Mouse (Mus musculus): ENCODE measurements around the gene Acbd5. TPM values are rescaled to one million over a fixed set of nuclear protein-coding genes. Genes with fewer than 3 reads are reported as not detected.
"Not testable (repeated sequence)": the region's sequence is repeated elsewhere in the genome, so short reads cannot be mapped to it uniquely, and the experiment has no call there.

Gene Acbd5
- polyA plus RNA-seq, 1 experiment from 2014 or later: 80.6 TPM

DNA sequence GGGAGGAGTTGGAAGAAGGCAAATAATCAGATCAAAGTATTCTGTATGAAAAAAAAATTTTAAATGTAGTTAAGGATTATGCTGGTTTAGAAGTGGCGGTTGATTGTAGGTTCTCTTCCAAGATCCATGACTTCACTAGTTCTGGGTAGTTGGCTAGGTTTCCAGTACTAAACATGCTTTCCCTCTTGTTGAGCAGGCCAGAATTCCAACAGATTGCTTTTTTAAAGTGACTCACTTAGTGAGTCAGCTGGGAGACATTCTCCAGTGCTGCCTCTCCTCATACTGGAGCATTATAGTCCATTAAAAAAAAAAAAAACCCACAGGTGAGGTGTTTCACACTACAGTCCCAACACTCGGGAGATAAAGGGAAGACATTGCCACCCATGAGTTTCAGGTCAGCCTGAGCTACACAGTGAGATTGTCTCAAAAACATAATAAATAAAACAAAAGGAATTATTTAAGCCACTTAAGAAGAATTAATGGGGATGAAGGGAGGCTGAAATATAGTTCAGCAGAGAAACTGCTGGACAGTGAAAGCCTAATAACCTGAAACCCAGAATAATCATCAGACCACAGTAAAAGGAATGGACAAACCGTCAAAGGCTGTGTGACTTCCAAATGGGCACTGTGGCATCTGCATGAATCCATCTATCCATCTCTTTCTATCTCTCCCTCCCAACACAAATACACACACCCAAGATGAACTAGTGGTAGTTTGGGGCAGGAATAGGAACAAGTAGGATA, 33.1 kb upstream of the Acbd5 start:
- Histone ChIP-seq H3K4me2 (ENCODE audit: low read length) (no peak overlapping the region), H3K27me3 (ENCODE audit: control insufficient read depth, insufficient read depth, low read depth, low read length) (no peaks in the 10 kb centered on the region), H3K9ac (ENCODE audit: low read depth, low read length) (no peak overlapping the region), H3K27ac (ENCODE audit: low read length) (no peak overlapping the region), H3K4me1 (ENCODE audit: control insufficient read depth, insufficient read depth, low read length) (peaks cover 20% of the 10 kb centered on the region), H3K36me3 (ENCODE audit: control insufficient read depth, insufficient read depth, low read length) (0 out of 2 replicates have a peak, but pooled peaks cover under 1% of the 10 kb centered on the region), H3K4me3 (ENCODE audit: low read depth, low read length) (no peak overlapping the region), H3K9me3 (replicated peaks; ENCODE audit: control insufficient read depth, low read length, poor library complexity, severe bottlenecking) (no peaks in the 10 kb centered on the region)
- no peak for ATAC-seq
- WGBS: 93% methylated on average over 3 of the region's 3 CpGs

DNA sequence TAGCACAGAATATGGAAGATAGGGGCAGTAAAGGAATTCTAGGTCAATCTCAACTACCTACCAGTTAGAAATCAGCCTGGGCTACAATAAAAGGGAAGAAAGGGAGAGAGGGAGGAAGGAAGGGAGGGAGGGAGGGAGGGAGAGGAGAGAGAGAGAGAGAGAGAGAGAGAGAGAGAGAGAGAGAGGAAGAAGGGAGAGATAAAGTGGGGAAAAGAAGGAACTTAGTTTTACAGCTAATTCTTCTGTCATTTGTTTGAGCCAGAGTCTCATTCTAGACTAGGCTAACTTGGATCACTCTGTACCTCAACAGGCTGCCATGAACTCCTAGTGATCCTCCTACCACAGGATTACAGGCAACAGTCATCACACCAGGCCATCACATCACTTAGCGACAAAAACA, 32.5 kb upstream of the Acbd5 start:
- WGBS: 100% methylated on average over 1 of the region's 1 CpGs
- no peaks in the 10 kb centered on the region for H3K27me3 ChIP-seq (ENCODE audit: control insufficient read depth, insufficient read depth, low read depth, low read length)
- H3K4me2 ChIP-seq (ENCODE audit: low read length): no peak overlapping the region
- no peak overlapping the region for H3K4me3 ChIP-seq (ENCODE audit: low read depth, low read length)
- no peak overlapping the region for H3K27ac ChIP-seq (ENCODE audit: low read length)
- no peaks in the 10 kb centered on the region for H3K36me3 ChIP-seq (ENCODE audit: control insufficient read depth, insufficient read depth, low read length)
- no peak for ATAC-seq
- H3K9ac ChIP-seq (ENCODE audit: low read depth, low read length): no peak overlapping the region
- H3K4me1 ChIP-seq (ENCODE audit: control insufficient read depth, insufficient read depth, low read length): peaks cover 20% of the 10 kb centered on the region
- no peaks in the 10 kb centered on the region for H3K9me3 ChIP-seq (replicated peaks; ENCODE audit: control insufficient read depth, low read length, poor library complexity, severe bottlenecking)

DNA sequence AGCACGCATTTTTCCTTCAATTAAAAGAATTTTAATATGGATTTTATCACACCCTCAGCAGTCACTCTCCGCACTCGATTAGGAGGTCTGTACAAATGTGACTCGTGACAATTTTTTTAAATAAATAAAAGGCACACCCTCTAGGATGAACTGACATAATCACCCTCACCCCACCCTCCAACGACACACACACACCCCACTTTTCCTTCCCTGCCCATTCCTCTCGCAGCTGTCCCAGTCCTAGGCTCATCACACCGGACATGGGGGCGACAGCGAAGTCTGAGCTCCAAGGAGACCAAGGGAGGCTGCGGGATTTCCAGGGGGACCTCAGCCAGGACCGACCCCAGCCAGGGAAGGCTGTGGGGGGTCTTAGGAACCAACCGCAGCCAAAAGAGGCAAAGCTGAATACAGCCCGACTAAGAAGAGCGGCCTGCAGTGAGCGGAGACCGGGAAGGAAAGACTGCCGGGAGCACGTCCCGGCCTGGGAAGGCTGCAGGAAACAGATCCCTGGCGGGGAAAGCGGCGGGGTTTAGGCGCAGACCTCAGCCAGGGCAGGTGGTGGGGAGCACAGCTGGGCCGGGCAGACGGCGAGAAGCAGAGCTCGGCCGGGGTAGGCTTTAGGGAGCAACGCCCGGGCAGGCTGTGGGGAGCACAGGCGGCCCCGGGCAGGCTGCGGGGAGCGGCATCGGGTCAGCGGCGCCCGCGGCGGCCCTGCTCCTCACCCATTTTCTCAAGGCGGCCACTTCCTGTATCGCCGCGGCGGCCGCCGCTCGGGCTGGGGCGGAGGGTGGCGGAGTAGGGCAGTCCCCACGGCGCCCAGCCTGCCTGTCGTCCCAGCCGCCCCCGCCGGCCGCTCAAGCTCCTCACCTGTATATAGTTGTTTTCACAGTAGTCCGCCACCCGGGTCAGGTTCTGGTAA, 28.6 kb upstream of the Acbd5 start:
- peak overlapping the region; percentile 99 for H3K9ac ChIP-seq (ENCODE audit: low read depth, low read length)
- H3K27me3 ChIP-seq (ENCODE audit: control insufficient read depth, insufficient read depth, low read depth, low read length): no peaks in the 10 kb centered on the region
- no peaks in the 10 kb centered on the region for H3K9me3 ChIP-seq (replicated peaks; ENCODE audit: control insufficient read depth, low read length, poor library complexity, severe bottlenecking)
- WGBS: under 1% methylated on average over 42 of the region's 59 CpGs
- peaks cover 20% of the 10 kb centered on the region for H3K4me1 ChIP-seq (ENCODE audit: control insufficient read depth, insufficient read depth, low read length)
- peak; percentile 91 for ATAC-seq
- H3K4me3 ChIP-seq (ENCODE audit: low read depth, low read length): peak overlapping the region; percentile 98
- peak overlapping the region; percentile 68 for H3K4me2 ChIP-seq (ENCODE audit: low read length)
- H3K36me3 ChIP-seq (ENCODE audit: control insufficient read depth, insufficient read depth, low read length): no peaks in the 10 kb centered on the region
- peak overlapping the region; percentile 96 for H3K27ac ChIP-seq (ENCODE audit: low read length)

DNA sequence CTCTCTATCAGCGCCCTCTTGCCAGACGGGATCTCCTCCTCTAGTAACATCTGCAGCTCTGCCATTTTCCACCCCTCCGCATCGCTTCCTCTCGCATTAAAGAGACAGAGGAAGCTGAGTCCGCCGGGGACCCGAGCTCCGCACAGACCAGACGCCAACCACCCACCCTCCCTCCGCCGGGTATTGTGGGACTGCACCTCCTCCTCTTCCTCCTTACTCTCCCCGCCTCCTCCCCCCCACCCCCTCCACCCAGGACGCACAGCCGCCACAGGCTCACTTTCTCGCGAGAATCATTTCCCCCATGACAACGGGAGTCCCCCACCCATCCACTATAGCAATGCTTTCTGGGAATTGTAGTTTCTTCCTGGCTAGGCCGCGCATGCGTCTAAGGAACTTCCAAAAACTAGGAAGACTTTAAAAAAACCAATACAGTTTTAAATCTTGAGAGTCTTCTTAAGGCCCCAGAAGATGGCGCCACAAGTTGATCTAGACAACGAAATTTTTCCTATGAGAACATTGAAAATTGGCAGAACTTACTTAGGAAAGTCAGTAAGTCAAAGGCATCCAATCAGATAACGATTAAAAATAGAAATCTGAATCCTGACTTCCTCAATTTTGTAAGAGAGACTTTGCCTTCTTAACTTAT, 27.8 kb upstream of the Acbd5 start, which contains the start of gene Abi1:
Abi1 (minus strand) TSS at position 241 of the 646 bp plus-strand sequence.
- no peaks in the 10 kb centered on the region for H3K27me3 ChIP-seq (ENCODE audit: control insufficient read depth, insufficient read depth, low read depth, low read length)
- no peaks in the 10 kb centered on the region for H3K36me3 ChIP-seq (ENCODE audit: control insufficient read depth, insufficient read depth, low read length)
- peak within 1 kb of the TSS; percentile 98 for H3K4me3 ChIP-seq (ENCODE audit: low read depth, low read length)
- H3K9ac ChIP-seq (ENCODE audit: low read depth, low read length): peak within 1 kb of the TSS; percentile 99
- peaks cover 20% of the 10 kb centered on the region for H3K4me1 ChIP-seq (ENCODE audit: control insufficient read depth, insufficient read depth, low read length)
- H3K9me3 ChIP-seq (replicated peaks; ENCODE audit: control insufficient read depth, low read length, poor library complexity, severe bottlenecking): no peaks in the 10 kb centered on the region
- H3K4me2 ChIP-seq (ENCODE audit: low read length): peak within 1 kb of the TSS; percentile 68
- WGBS: 3% methylated on average over 23 of the region's 24 CpGs
- H3K27ac ChIP-seq (ENCODE audit: low read length): peak within 1 kb of the TSS; percentile 96
- ATAC-seq: peak; percentile 97

DNA sequence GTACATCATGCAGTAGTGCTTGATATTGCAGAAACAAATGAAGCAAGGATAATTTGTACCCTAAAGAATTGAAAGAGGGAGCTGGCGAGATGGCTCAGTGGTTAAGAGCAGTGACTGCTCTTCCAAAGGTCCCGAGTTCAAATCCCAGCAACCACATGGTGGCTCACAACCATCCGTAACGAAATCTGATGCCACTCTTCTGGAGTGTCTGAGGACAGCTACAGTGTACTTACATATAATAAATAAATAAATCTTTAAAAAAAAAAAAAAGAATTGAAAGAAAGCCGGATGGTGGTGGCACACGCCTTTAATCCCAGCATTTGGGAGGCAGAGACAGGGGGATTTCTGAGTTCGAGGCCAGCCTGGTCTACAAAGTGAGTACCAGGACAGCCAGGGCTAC, 27.3 kb upstream of the Acbd5 start:
- not testable (repeated sequence) for H3K27me3 ChIP-seq (ENCODE audit: control insufficient read depth, insufficient read depth, low read depth, low read length)
- WGBS: 89% methylated on average over 7 of the region's 7 CpGs
- peak; percentile 2; the same call in 1 of the 2 replicates for ATAC-seq

DNA sequence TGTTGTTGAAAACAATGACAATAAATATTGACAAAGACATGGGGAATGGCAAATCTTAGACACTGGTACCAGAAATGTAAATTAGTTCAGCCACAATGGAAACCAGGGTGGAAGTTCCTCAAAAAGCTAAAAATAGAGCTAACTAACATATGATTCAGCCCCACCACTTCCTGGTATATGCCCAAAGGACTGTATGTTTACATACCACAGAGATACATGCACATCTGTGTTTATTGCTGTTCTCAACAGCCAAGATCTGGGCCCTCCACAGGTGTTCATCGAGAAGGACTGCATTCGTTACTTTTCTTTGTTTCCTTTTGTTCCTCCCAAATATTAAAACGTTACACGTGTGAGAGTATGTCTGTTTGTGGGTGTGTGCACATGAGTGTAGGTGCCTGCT, 26.5 kb upstream of the Acbd5 start:
- Histone ChIP-seq H3K4me2 (ENCODE audit: low read length) (no peak overlapping the region), H3K36me3 (ENCODE audit: control insufficient read depth, insufficient read depth, low read length) (no peaks in the 10 kb centered on the region), H3K4me3 (ENCODE audit: low read depth, low read length) (no peak overlapping the region), H3K9ac (ENCODE audit: low read depth, low read length) (no peak overlapping the region), H3K27me3 (ENCODE audit: control insufficient read depth, insufficient read depth, low read depth, low read length) (no peaks in the 10 kb centered on the region), H3K9me3 (replicated peaks; ENCODE audit: control insufficient read depth, low read length, poor library complexity, severe bottlenecking) (no peaks in the 10 kb centered on the region), H3K27ac (ENCODE audit: low read length) (no peak overlapping the region), H3K4me1 (ENCODE audit: control insufficient read depth, insufficient read depth, low read length) (peaks cover 20% of the 10 kb centered on the region)
- ATAC-seq: no peak
- WGBS: 84% methylated on average over 4 of the region's 4 CpGs

More for the DNA sequence above, 27.3 kb upstream of the Acbd5 start:
- not testable (repeated sequence) for H3K27ac ChIP-seq (ENCODE audit: low read length); H3K4me3 ChIP-seq (ENCODE audit: low read depth, low read length); H3K36me3 ChIP-seq (ENCODE audit: control insufficient read depth, insufficient read depth, low read length); H3K9ac ChIP-seq (ENCODE audit: low read depth, low read length); H3K9me3 ChIP-seq (replicated peaks; ENCODE audit: control insufficient read depth, low read length, poor library complexity, severe bottlenecking); H3K4me2 ChIP-seq (ENCODE audit: low read length)
- H3K4me1 ChIP-seq (ENCODE audit: control insufficient read depth, insufficient read depth, low read length): peaks cover 20% of the 10 kb centered on the region

DNA sequence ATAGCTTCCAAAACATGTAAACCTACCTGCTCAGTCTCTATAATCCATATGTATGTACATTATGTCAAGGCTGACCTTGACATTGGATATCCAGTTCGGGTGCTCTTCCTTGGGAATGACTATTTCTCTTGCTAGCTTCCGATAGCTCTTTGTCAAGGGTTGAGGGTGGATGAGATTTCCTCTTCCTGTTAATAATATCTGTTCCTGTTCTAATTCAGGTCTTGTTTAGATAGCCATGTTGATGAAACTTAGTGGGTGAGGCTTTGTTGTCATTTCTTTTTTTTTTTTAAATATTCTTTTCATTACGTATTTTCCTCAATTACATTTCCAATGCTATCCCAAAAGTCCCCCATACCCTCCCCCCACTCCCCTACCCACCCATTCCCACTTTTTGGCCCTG, 25.8 kb upstream of the Acbd5 start:
- Histone ChIP-seq H3K9me3 (replicated peaks; ENCODE audit: control insufficient read depth, low read length, poor library complexity, severe bottlenecking) (no peaks in the 10 kb centered on the region), H3K4me2 (ENCODE audit: low read length) (no peak overlapping the region), H3K4me3 (ENCODE audit: low read depth, low read length) (no peak overlapping the region), H3K27ac (ENCODE audit: low read length) (no peak overlapping the region), H3K36me3 (ENCODE audit: control insufficient read depth, insufficient read depth, low read length) (no peaks in the 10 kb centered on the region), H3K27me3 (ENCODE audit: control insufficient read depth, insufficient read depth, low read depth, low read length) (no peaks in the 10 kb centered on the region), H3K9ac (ENCODE audit: low read depth, low read length) (no peak overlapping the region), H3K4me1 (ENCODE audit: control insufficient read depth, insufficient read depth, low read length) (peaks cover 13% of the 10 kb centered on the region)
- WGBS: 88% methylated on average over 3 of the region's 3 CpGs
- ATAC-seq: no peak

DNA sequence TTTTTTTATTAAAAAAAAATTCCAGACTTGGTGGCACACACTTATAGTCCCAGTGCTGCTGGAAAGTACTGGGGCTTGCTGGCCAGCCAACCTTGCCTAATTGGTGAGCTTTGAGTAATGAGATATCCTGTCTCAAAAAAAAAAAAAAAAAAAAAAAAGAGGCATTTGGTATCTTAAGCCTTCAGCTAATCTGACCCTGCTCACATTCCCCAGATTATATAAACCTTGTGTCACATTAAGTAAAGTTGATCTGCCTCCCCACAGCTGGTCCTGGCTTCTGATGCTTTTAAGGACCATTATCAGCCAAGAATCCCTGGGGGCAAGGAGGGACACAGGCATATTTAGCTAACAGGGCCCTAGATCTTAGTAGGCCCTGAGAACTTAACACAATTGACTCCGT, 22.3 kb upstream of the Acbd5 start:
- H3K36me3 ChIP-seq (ENCODE audit: control insufficient read depth, insufficient read depth, low read length): no peaks in the 10 kb centered on the region
- no peaks in the 10 kb centered on the region for H3K4me1 ChIP-seq (ENCODE audit: control insufficient read depth, insufficient read depth, low read length)
- no peak overlapping the region for H3K9ac ChIP-seq (ENCODE audit: low read depth, low read length)
- H3K4me2 ChIP-seq (ENCODE audit: low read length): no peak overlapping the region
- no peaks in the 10 kb centered on the region for H3K27me3 ChIP-seq (ENCODE audit: control insufficient read depth, insufficient read depth, low read depth, low read length)
- H3K4me3 ChIP-seq (ENCODE audit: low read depth, low read length): no peak overlapping the region
- no peak for ATAC-seq
- H3K27ac ChIP-seq (ENCODE audit: low read length): no peak overlapping the region
- no peaks in the 10 kb centered on the region for H3K9me3 ChIP-seq (replicated peaks; ENCODE audit: control insufficient read depth, low read length, poor library complexity, severe bottlenecking)
- 51% methylated on average over 1 of the region's 1 CpGs for WGBS

Measured in midbrain, embryonic 16.5 days (tissue).